Mouse (Mus musculus) right cerebral cortex, postnatal 4 days (tissue): Measurements from ENCODE around the gene Rbm4.

Experiments
- DNase-seq: peaks from one replicate; pipeline ENCODE4 v3.0.0-alpha.2; 2022

Rbm4 gene

DNA sequence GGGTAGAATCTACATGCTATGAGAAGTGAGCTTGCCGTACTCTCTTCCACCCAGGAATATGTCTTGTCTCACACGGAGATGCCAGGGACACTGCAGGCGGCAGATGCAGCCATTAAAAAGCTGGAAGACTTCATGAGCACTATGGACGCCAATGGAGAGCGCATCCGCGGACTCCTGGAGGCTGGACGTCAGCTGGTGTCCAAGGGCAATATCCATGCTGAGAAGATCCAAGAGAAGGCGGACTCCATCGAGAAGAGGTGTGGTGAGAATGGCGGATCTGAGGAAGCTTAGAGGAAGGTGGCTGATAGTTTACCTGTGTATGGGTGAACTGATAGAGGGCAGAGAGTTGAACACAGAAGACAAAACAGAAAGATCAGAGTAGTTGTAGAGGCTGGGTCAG, 54.6 kb downstream of the Rbm4 start:
- no peak for DNase-seq

DNA sequence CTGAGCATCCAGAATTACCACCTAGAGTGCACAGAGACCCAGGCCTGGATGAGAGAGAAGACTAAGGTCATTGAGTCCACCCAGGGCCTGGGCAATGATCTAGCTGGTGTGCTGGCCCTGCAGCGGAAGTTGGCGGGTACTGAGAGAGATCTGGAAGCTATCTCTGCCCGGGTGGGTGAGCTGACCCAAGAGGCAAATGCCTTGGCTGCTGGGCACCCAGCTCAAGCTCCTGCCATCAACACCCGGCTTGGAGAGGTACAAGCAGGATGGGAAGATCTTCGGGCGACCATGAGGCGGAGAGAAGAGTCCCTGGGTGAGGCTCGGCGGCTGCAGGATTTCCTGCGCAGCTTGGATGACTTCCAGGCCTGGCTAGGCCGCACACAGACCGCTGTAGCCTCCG, 55.8 kb downstream of the Rbm4 start:
- no peak for DNase-seq
